Comparison of ENCODE assay signal across 15 mouse cellular contexts in the genomic region with DNA sequence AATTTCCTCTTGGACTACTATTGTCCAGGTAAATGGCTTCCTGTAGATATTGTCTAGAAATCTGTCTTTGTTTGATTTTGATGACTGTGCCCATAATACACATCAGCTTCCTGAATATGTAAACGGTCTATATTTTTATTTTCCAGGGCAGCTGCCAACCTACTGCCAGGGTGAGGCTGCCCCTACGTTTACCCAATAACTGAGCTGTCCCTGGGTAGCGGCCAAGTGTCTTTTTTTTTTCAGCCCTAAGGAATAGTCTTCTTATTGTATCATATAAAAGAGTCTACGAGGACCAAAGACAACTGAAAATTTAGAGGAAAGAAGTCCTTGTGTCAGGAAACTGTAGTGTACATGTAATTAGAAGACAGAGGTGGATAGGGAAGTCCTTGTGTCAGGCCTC.
"Had no signal": no experiment of that assay in that cellular context is flagged by ENCODE, and none has a peak within 500 bp of the region (broad histone marks: within the 10 kb centered on the region; RNA-seq: fewer than 3 reads in every experiment).

No protein-coding gene starts in this region.

- ATAC-seq: liver, embryonic 12.5 days; midbrain, embryonic 15.5 days had no signal

- H3K27ac ChIP-seq: liver, embryonic 12.5 days; liver, embryonic 14.5 days; midbrain, embryonic 10.5 days; midbrain, embryonic 12.5 days; midbrain, embryonic 15.5 days; neural tube, embryonic 12.5 days; stomach, embryonic 15.5 days; stomach, postnatal 0 days had no signal

- H3K9ac ChIP-seq: liver, embryonic 12.5 days; liver, embryonic 14.5 days; lung, embryonic 14.5 days; midbrain, embryonic 12.5 days; midbrain, embryonic 15.5 days; neural tube, embryonic 12.5 days; stomach, embryonic 15.5 days had no signal

- H3K9me3 ChIP-seq: liver, embryonic 12.5 days; midbrain, embryonic 10.5 days; midbrain, embryonic 12.5 days; midbrain, embryonic 15.5 days; neural tube, embryonic 12.5 days; stomach, embryonic 15.5 days had no signal

- H3K27me3 ChIP-seq: liver, embryonic 12.5 days; midbrain, embryonic 12.5 days; midbrain, embryonic 15.5 days; neural tube, embryonic 12.5 days; stomach, embryonic 15.5 days had no signal

- DNase-seq: lung, adult 18-20 months; lung, embryonic 14.5 days; lung, postnatal 4 days; right cerebral cortex, postnatal 14 days; thymus, adult 2 months; thymus, postnatal 25 days; thymus, postnatal 4 days had no signal

- H3K36me3 ChIP-seq: liver, embryonic 12.5 days; midbrain, embryonic 10.5 days; midbrain, embryonic 12.5 days; midbrain, embryonic 15.5 days; neural tube, embryonic 12.5 days; stomach, embryonic 15.5 days had no signal

- H3K4me2 ChIP-seq: liver, embryonic 12.5 days; lung, embryonic 14.5 days; midbrain, embryonic 12.5 days; midbrain, embryonic 15.5 days; neural tube, embryonic 12.5 days; stomach, embryonic 15.5 days had no signal

- H3K4me1 ChIP-seq: liver, embryonic 12.5 days; midbrain, embryonic 10.5 days; midbrain, embryonic 12.5 days; midbrain, embryonic 15.5 days; neural tube, embryonic 12.5 days; stomach, embryonic 15.5 days had no signal

- H3K4me3 ChIP-seq: liver, embryonic 12.5 days; midbrain, embryonic 10.5 days; midbrain, embryonic 12.5 days; midbrain, embryonic 15.5 days; neural tube, embryonic 12.5 days; stomach, embryonic 15.5 days had no signal
